Mouse (Mus musculus) liver, embryonic 14.5 days (tissue): ENCODE measurements around the gene Hsf4.
A peak's percentile ranks its signal among the peaks of the same experiment; 100 is the strongest.

ENCODE experiments used
- CTCF ChIP-seq: IDR thresholded peaks from 2 replicates; pipeline ENCODE4 v1.5.1; 2016; ENCODE audit warnings: antibody characterized with exemption, low read depth, control low read depth
- EP300 ChIP-seq: IDR thresholded peaks from 2 replicates; pipeline ENCODE4 v1.6.1; 2016; ENCODE audit warnings: antibody characterized with exemption, low read depth

- TF ChIP-seq CTCF, result no peak
- TF ChIP-seq EP300, result 0 out of 2 replicates have a peak, but pooled peaks have one; percentile 5
Measured at GRCm38 (mm10) chr8:105304325-105305210, 35.0 kb downstream of the Hsf4 start.
